Mouse (Mus musculus) kidney, postnatal 0 days (tissue): ENCODE data around the gene Sox15. TPM values are rescaled to one million over a fixed set of nuclear protein-coding genes. Genes with fewer than 3 reads are reported as not detected.
"Not testable (repeated sequence)": the region's sequence is repeated elsewhere in the genome, so short reads cannot be mapped to it uniquely, and the experiment has no call there.

Experiments used
- ATAC-seq: fragments of 200-750 bp; cut with Nextera tagmentation; replicated peaks from 2 replicates; pipeline ENCODE4 v1.8.0; 2017; ENCODE audit warnings: low read depth, moderate number of reproducible peaks, moderate TSS enrichment, moderate library complexity; ENCODE audit not compliant: low FRiP score
- DNase-seq: peaks from one replicate; pipeline ENCODE4 v3.0.0-alpha.2; 2016; ENCODE audit warnings: low spot score
- H3K27ac ChIP-seq: fragments of 300-500 bp; sonication (generic); 2 replicates; pipeline ENCODE4 v1.5.1; 2014; ENCODE audit warnings: mild to moderate bottlenecking
- H3K27me3 ChIP-seq: fragments of 300-500 bp; sonication (generic); 2 replicates; pipeline ENCODE4 v1.6.1; 2014; ENCODE audit warnings: low read length, mixed read lengths; ENCODE audit not compliant: insufficient read depth
- H3K36me3 ChIP-seq: fragments of 300-500 bp; sonication (generic); 2 replicates; pipeline ENCODE4 v1.6.1; 2014; ENCODE audit warnings: low read length, mixed read lengths; ENCODE audit not compliant: insufficient read depth
- H3K4me1 ChIP-seq: fragments of 300-500 bp; sonication (generic); replicated peaks from 2 replicates; pipeline ENCODE4 v1.6.1; 2014; ENCODE audit warnings: antibody characterized with exemption, low read length, mixed read lengths; ENCODE audit not compliant: insufficient read depth
- H3K4me2 ChIP-seq: fragments of 300-500 bp; sonication (generic); 2 replicates; pipeline ENCODE4 v1.6.1; 2014; ENCODE audit warnings: mild to moderate bottlenecking, low read length, moderate library complexity, mixed read lengths
- H3K4me3 ChIP-seq: fragments of 300-500 bp; sonication (generic); replicated peaks from 2 replicates; pipeline ENCODE4 v1.5.1; 2014; ENCODE audit warnings: low read depth, low read length
- H3K9ac ChIP-seq: fragments of 300-500 bp; sonication (generic); 2 replicates; pipeline ENCODE4 v1.6.1; 2014; ENCODE audit warnings: low read depth, low read length
- H3K9me3 ChIP-seq: fragments of 300-500 bp; sonication (generic); replicated peaks from 2 replicates; pipeline ENCODE4 v1.6.1; 2016; ENCODE audit warnings: low read length, inconsistent platforms, mixed read lengths
- CTCF ChIP-seq: IDR thresholded peaks from 2 replicates; pipeline ENCODE4 v1.5.1; 2016; ENCODE audit warnings: antibody characterized with exemption, low read depth, mild to moderate bottlenecking, moderate library complexity
- WGBS: fragments of 180-500 bp; shearing (Covaris S2); extraction: QIAGEN DNeasy Blood & Tissue Kit; methylation state at CpG from one replicate; pipeline ENCODE4 v1.1.7; 2014; 5-methylcytosine and 5-hydroxymethylcytosine counted together
- polyA plus RNA-seq: library from polyadenylated mRNA; unstranded; fragments of >200 nt; fragmentation: Nextera tagmentation; extraction: Ambion mirVana; gene quantifications from 2 replicates; pipeline ENCODE4 v1.2.1, GENCODE M21; 2015

The Sox15 gene
- polyA plus RNA-seq, 1 experiment from 2014 or later = 0.28 TPM

DNA sequence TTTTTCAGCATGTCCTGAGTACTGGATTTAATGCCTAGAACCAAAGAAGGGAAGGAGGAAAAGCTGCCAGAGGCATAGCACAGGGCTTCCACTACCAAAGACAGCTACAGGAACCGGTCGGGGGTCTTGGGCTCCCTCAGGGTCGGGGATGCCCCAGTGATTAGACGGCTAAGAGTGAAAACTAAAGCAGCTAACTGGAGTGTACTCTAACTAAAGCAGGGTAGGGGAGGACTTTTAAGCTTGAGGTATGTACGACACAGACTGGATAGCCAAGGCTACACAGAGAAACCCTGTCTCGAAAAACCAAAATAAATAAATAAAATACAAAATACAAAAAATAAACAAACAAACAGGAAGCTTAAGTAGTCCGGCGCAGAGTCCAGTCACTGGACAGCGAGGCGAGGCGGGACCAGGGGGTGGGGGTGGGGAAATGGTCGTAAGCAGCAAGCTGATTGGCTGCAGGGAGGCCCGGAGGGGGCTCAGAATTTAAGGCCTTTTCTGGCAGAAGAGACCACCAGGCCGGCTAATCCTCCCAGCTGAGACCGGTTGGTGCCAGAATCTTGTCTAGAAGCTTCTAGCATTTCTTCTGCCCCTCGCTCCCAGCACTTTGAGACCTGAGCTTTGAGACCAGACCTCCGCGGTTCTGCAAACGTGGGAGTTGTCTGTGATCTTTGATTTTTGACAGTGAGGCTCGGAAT, 33.4 kb upstream of the Sox15 start, which contains the start of gene Sat2:
TSS of gene Sat2 (plus strand) at position 454 of the 698 bp plus-strand sequence.
- Histone ChIP-seq H3K4me3 (peak within 1 kb of the TSS; percentile 69), H3K4me2 (peak within 1 kb of the TSS; percentile 84), H3K27me3 (no peaks in the 10 kb centered on the region), H3K4me1 (peaks cover 8% of the 10 kb centered on the region; the same call in 1 of the 2 replicates), H3K9ac (peak within 1 kb of the TSS; percentile 82), H3K9me3 (no peaks in the 10 kb centered on the region), H3K27ac (peak within 1 kb of the TSS; percentile 83), H3K36me3 (no peaks in the 10 kb centered on the region)
- peak; percentile 83 for ATAC-seq
- WGBS = under 1% methylated on average over 20 of the region's 20 CpGs
- peak; percentile 90 for DNase-seq
- no peak for TF ChIP-seq CTCF

DNA sequence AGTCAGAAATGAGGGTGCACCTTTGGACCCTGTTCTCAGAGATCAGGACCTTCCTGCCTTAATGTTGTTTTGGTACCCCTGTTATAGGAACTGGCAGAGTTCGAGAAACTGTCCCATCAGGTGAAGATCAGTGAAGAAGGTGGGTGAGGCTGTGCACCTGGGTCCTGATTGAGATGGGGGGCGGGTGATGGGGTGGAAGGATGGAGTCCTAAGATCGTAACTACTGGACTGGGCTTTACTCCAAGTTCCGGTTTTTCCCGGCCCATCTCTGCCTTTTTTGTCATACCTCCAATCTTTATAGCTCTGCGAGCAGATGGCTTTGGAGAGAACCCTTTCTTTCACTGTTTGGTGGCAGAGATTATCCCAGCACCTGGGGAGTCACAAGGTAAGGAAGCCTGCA, 32.7 kb upstream of the Sox15 start:
- H3K27ac ChIP-seq = peak overlapping the region; percentile 83
- 28% methylated on average over 6 of the region's 6 CpGs for WGBS
- H3K36me3 ChIP-seq = no peaks in the 10 kb centered on the region
- TF ChIP-seq CTCF = no peak
- DNase-seq (no peak), ATAC-seq (no peak)
- peak overlapping the region; percentile 69 for H3K4me3 ChIP-seq
- peaks cover 8% of the 10 kb centered on the region; the same call in 1 of the 2 replicates for H3K4me1 ChIP-seq
- H3K9me3 ChIP-seq = no peaks in the 10 kb centered on the region
- no peaks in the 10 kb centered on the region for H3K27me3 ChIP-seq
- peak overlapping the region; percentile 84 for H3K4me2 ChIP-seq
- H3K9ac ChIP-seq = peak overlapping the region; percentile 82

DNA sequence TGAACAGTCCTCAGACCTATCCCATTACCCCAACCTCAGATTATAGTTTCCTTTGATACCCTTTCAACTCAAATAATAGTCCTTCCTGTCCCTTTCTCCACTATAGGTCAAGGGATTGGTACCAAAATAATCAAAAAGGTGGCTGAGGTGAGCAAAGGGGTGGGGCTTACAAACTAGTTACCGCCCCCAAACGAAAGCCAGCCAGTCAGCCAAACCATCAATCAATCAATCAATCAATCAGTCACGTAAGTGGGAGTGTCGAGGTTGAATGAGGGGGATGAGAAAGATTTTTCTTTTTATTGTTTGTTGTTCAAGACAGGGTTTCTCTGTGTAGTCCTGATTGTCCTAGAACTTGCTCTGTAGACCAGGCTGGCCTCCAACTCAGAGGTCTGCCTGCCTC, 32.1 kb upstream of the Sox15 start:
- no peak for ATAC-seq
- DNase-seq = no peak
- 69% methylated on average over 4 of the region's 4 CpGs for WGBS
- no peaks in the 10 kb centered on the region for H3K36me3 ChIP-seq
- H3K9ac ChIP-seq = 0 out of 2 replicates have a peak overlapping the region, but pooled peaks have one; percentile 82
- no peaks in the 10 kb centered on the region for H3K27me3 ChIP-seq
- TF ChIP-seq CTCF = no peak
- no peak overlapping the region for H3K27ac ChIP-seq
- peak overlapping the region; percentile 84 for H3K4me2 ChIP-seq
- peaks cover 8% of the 10 kb centered on the region; the same call in 1 of the 2 replicates for H3K4me1 ChIP-seq
- H3K4me3 ChIP-seq = no peak overlapping the region
- no peaks in the 10 kb centered on the region for H3K9me3 ChIP-seq

DNA sequence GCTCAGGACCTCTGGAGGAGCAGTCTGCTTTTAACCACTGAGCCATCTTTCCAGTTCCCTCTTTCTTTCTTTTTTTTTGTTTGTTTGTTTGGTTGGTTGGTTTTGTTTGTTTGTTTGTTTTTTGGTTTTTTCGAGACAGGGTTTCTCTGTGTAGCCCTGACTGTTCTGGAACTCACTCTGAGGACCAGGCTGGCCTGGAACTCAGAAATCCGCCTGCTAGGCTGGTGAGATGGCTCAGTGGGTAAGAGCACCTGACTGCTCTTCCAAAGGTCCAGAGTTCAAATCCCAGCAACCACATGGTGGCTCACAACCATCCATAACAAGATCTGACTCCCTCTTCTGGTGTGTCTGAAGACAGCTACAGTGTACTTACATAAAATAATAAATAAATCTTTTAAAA, 30.8 kb upstream of the Sox15 start:
- H3K4me1 ChIP-seq, H3K9me3 ChIP-seq, H3K9ac ChIP-seq, H3K36me3 ChIP-seq, H3K4me2 ChIP-seq, ATAC-seq, H3K27me3 ChIP-seq, DNase-seq, H3K4me3 ChIP-seq, H3K27ac ChIP-seq: not testable (repeated sequence)
- WGBS = 90% methylated on average over 2 of the region's 2 CpGs

DNA sequence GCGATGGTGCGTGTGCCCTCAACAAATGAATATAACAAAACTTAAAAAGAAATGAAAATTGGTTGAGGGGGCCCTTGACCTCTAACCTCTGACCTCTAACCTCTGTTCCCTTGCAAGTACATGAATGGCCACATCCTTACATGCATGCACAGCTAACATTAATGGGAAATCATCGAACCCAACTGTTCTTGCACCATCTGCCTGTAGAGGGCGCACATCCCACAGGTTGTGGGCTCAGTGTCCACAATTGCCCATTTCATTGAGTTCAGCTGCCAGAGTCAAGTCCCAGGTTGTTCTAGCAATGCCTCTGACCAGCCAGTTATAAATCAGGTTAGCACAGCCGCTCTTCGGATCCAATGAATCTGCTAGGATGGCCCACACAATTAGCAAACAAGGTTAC, 26.8 kb upstream of the Sox15 start:
- H3K36me3 ChIP-seq = no peaks in the 10 kb centered on the region
- no peak overlapping the region for H3K4me3 ChIP-seq
- H3K9ac ChIP-seq = no peak overlapping the region
- TF ChIP-seq CTCF = peak; percentile 98
- no peaks in the 10 kb centered on the region for H3K9me3 ChIP-seq
- no peak overlapping the region for H3K4me2 ChIP-seq
- H3K27me3 ChIP-seq = no peaks in the 10 kb centered on the region
- 34% methylated on average over 6 of the region's 6 CpGs for WGBS
- H3K27ac ChIP-seq = no peak overlapping the region
- DNase-seq = peak; percentile 82
- H3K4me1 ChIP-seq = no peaks in the 10 kb centered on the region
- no peak for ATAC-seq

DNA sequence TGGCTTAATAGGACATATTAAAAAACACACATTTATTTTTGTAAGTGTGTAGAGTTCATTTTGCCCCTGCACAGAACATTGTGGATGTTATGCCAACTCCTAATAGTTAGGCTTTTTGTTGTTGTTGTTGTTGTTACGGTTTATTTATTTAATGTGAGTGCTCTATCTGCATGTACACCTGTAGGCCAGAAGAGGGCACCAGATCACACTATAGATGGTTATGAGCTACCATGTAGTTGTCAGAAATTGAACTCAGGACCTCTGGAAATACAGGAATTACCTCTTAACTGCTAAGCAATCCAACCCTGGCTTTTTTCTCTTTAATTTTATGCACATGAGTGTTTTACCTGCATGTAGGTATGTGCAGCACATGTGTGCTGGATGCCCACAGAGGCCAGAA, 25.3 kb upstream of the Sox15 start:
- Histone ChIP-seq H3K27ac (no peak overlapping the region), H3K27me3 (no peaks in the 10 kb centered on the region), H3K4me1 (peaks cover 4% of the 10 kb centered on the region; the same call in 1 of the 2 replicates), H3K9me3 (no peaks in the 10 kb centered on the region), H3K9ac (no peak overlapping the region), H3K4me3 (no peak overlapping the region), H3K36me3 (no peaks in the 10 kb centered on the region), H3K4me2 (no peak overlapping the region)
- DNase-seq (peak; percentile 50), ATAC-seq (no peak)
- peak; percentile 74 for TF ChIP-seq CTCF
- WGBS = 83% methylated on average over 1 of the region's 1 CpGs
